Mouse (Mus musculus): ENCODE measurements around the gene Trmt11.
"Not testable (repeated sequence)": the region's sequence is repeated elsewhere in the genome, so short reads cannot be mapped to it uniquely, and the experiment has no call there.

Gene Trmt11

GRCm38 (mm10) chr10:30600542-30600966, at the start of gene Trmt11:
Trmt11 (minus strand) TSS chr10:30600749.
- DNase-seq, result peak; percentile 95

- no peak for DNase-seq
Measured at GRCm38 (mm10) chr10:30647681-30648080, 47.1 kb upstream of the Trmt11 start.

- DNase-seq, result no peak
Measured at GRCm38 (mm10) chr10:30638216-30638615, 37.7 kb upstream of the Trmt11 start.

- not testable (repeated sequence) for DNase-seq
Measured at GRCm38 (mm10) chr10:30636474-30637154, 36.1 kb upstream of the Trmt11 start.

GRCm38 (mm10) chr10:30632718-30633117, 32.2 kb upstream of the Trmt11 start:
- no peak for DNase-seq

GRCm38 (mm10) chr10:30629977-30630376, 29.4 kb upstream of the Trmt11 start:
- no peak for DNase-seq

- DNase-seq, result no peak
Measured at GRCm38 (mm10) chr10:30629513-30629912, 29.0 kb upstream of the Trmt11 start, which contains the start of gene Hint3. Hint3 (minus strand) TSS chr10:30629632.

- DNase-seq, result not testable (repeated sequence)
Measured at GRCm38 (mm10) chr10:30628444-30628843, 27.9 kb upstream of the Trmt11 start.

GRCm38 (mm10) chr10:30627548-30627947, 27.0 kb upstream of the Trmt11 start:
- no peak for DNase-seq

- DNase-seq, result peak; percentile 11
Measured at GRCm38 (mm10) chr10:30624161-30625019, 23.8 kb upstream of the Trmt11 start.

GRCm38 (mm10) chr10:30622928-30623327, 22.4 kb upstream of the Trmt11 start:
- peak; percentile 36 for DNase-seq

- no peak for DNase-seq
Measured at GRCm38 (mm10) chr10:30618918-30619210, 18.3 kb upstream of the Trmt11 start.

- peak; percentile 98 for DNase-seq
Measured at GRCm38 (mm10) chr10:30618091-30618917, 17.8 kb upstream of the Trmt11 start.

GRCm38 (mm10) chr10:30613039-30613438, 12.5 kb upstream of the Trmt11 start:
- no peak for DNase-seq

GRCm38 (mm10) chr10:30609614-30610013, 9.1 kb upstream of the Trmt11 start:
- DNase-seq, result no peak

- no peak for DNase-seq
Measured at GRCm38 (mm10) chr10:30608109-30608508, 7.6 kb upstream of the Trmt11 start.

- no peak for DNase-seq
Measured at GRCm38 (mm10) chr10:30600094-30600534, 435 bp downstream of the Trmt11 start.

- peak; percentile 13 for DNase-seq
Measured at GRCm38 (mm10) chr10:30587037-30587436, 13.5 kb downstream of the Trmt11 start.

- no peak for DNase-seq
Measured at GRCm38 (mm10) chr10:30585691-30586090, 14.9 kb downstream of the Trmt11 start.

- no peak for DNase-seq
Measured at GRCm38 (mm10) chr10:30577670-30578280, 22.8 kb downstream of the Trmt11 start.

- no peak for DNase-seq
Measured at GRCm38 (mm10) chr10:30566364-30566763, 34.2 kb downstream of the Trmt11 start.

GRCm38 (mm10) chr10:30564651-30565050, 35.9 kb downstream of the Trmt11 start:
- no peak for DNase-seq

Measured in retina, postnatal 1 day (tissue).